Mouse (Mus musculus) midbrain, embryonic 14.5 days (tissue): ENCODE measurements at regions not wholly inside any gene's neighbourhood (a gene's known extent, or its start where the extent isn't known, plus 50 kb on each side); places are given as distances from the start of the nearest gene placed in this dataset.

Experiments used
- ATAC-seq: fragments of 200-750 bp; cut with Nextera tagmentation; 2 replicates; pipeline ENCODE4 v1.8.0; 2017; ENCODE audit warnings: moderate number of reproducible peaks, moderate library complexity; ENCODE audit not compliant: low FRiP score, low TSS enrichment
- DNase-seq: peaks from one replicate; pipeline ENCODE4 v3.0.0-alpha.2; 2015
- H3K27ac ChIP-seq: fragments of 300-500 bp; sonication (generic); replicated peaks from 2 replicates; pipeline ENCODE4 v1.5.1; 2014; ENCODE audit warnings: mild to moderate bottlenecking, low read depth, low read length, moderate library complexity
- H3K27me3 ChIP-seq: fragments of 300-500 bp; sonication (generic); 2 replicates; pipeline ENCODE4 v1.6.1; 2014; ENCODE audit warnings: low read length, control low read depth, mixed read lengths; ENCODE audit not compliant: control insufficient read depth, insufficient read depth
- H3K36me3 ChIP-seq: fragments of 300-500 bp; sonication (generic); 2 replicates; pipeline ENCODE4 v1.6.1; 2014; ENCODE audit warnings: low read length, control low read depth; ENCODE audit not compliant: control insufficient read depth, insufficient read depth
- H3K4me1 ChIP-seq: fragments of 300-500 bp; sonication (generic); 2 replicates; pipeline ENCODE4 v1.6.1; 2014; ENCODE audit warnings: mild to moderate bottlenecking, antibody characterized with exemption, low read length, control low read depth; ENCODE audit not compliant: control insufficient read depth, insufficient read depth
- H3K4me2 ChIP-seq: fragments of 300-500 bp; sonication (generic); 2 replicates; pipeline ENCODE4 v1.6.1; 2014; ENCODE audit warnings: mild to moderate bottlenecking, low read length, moderate library complexity
- H3K4me3 ChIP-seq: fragments of 300-500 bp; sonication (generic); replicated peaks from 2 replicates; pipeline ENCODE4 v1.5.1; 2014; ENCODE audit warnings: low read depth, low read length
- H3K9ac ChIP-seq: fragments of 300-500 bp; sonication (generic); replicated peaks from 2 replicates; pipeline ENCODE4 v1.6.1; 2014; ENCODE audit warnings: mild to moderate bottlenecking, low read length, moderate library complexity
- H3K9me3 ChIP-seq: fragments of 300-500 bp; sonication (generic); 2 replicates; pipeline ENCODE4 v1.6.1; 2016; ENCODE audit warnings: low read length, control low read depth, mixed read lengths; ENCODE audit not compliant: control insufficient read depth
- WGBS: fragments of 180-500 bp; shearing (Covaris S2); extraction: QIAGEN DNeasy Blood & Tissue Kit; methylation state at CpG from one replicate; pipeline ENCODE4 v1.1.7; 2014; 5-methylcytosine and 5-hydroxymethylcytosine counted together

GRCm38 (mm10) chr13:38281712-38282111 lies 63.2 kb upstream of the Bmp6 start:
- DNase-seq = no peak
- WGBS = 89% methylated on average over 5 of the region's 5 CpGs
- Histone ChIP-seq H3K9ac (no peak overlapping the region), H3K27ac (no peak overlapping the region), H3K4me3 (no peak overlapping the region), H3K4me2 (no peak overlapping the region), H3K27me3 (no peaks in the 10 kb centered on the region), H3K9me3 (no peaks in the 10 kb centered on the region), H3K4me1 (no peaks in the 10 kb centered on the region), H3K36me3 (no peaks in the 10 kb centered on the region)
- ATAC-seq = no peak

GRCm38 (mm10) chr13:38287960-38288359 lies 56.9 kb upstream of the Bmp6 start:
- H3K4me2 ChIP-seq = no peak overlapping the region
- H3K27ac ChIP-seq = no peak overlapping the region
- peaks cover 6% of the 10 kb centered on the region; the same call in 1 of the 2 replicates for H3K4me1 ChIP-seq
- DNase-seq (no peak), ATAC-seq (no peak)
- no peaks in the 10 kb centered on the region for H3K36me3 ChIP-seq
- WGBS = 89% methylated on average over 3 of the region's 3 CpGs
- H3K27me3 ChIP-seq = no peaks in the 10 kb centered on the region
- H3K4me3 ChIP-seq = no peak overlapping the region
- H3K9me3 ChIP-seq = no peaks in the 10 kb centered on the region
- H3K9ac ChIP-seq = no peak overlapping the region

- WGBS = 88% methylated on average over 14 of the region's 14 CpGs
- Histone ChIP-seq H3K36me3 (no peaks in the 10 kb centered on the region), H3K9ac (no peak overlapping the region), H3K9me3 (no peaks in the 10 kb centered on the region), H3K27ac (no peak overlapping the region), H3K4me1 (peaks cover 6% of the 10 kb centered on the region; the same call in 1 of the 2 replicates), H3K4me3 (no peak overlapping the region), H3K27me3 (no peaks in the 10 kb centered on the region), H3K4me2 (no peak overlapping the region)
- DNase-seq (no peak), ATAC-seq (no peak)
These were observed 56.1 kb upstream of the Bmp6 start for GRCm38 (mm10) chr13:38288572-38289440.

- DNase-seq (peak; percentile 23), ATAC-seq (no peak)
- Histone ChIP-seq H3K4me2 (peak overlapping the region; percentile 43), H3K4me1 (peaks cover 6% of the 10 kb centered on the region; the same call in 1 of the 2 replicates), H3K27me3 (no peaks in the 10 kb centered on the region), H3K27ac (no peak overlapping the region), H3K9me3 (no peaks in the 10 kb centered on the region), H3K4me3 (no peak overlapping the region), H3K36me3 (no peaks in the 10 kb centered on the region), H3K9ac (no peak overlapping the region)
- 29% methylated on average over 21 of the region's 21 CpGs for WGBS
These were observed 54.5 kb upstream of the Bmp6 start for GRCm38 (mm10) chr13:38290287-38290941.

GRCm38 (mm10) chr13:38291487-38291886 lies 53.4 kb upstream of the Bmp6 start:
- no peak overlapping the region for H3K9ac ChIP-seq
- ATAC-seq = no peak
- WGBS = 88% methylated on average over 4 of the region's 4 CpGs

More at GRCm38 (mm10) chr13:38291487-38291886, 53.4 kb upstream of the Bmp6 start:
- Histone ChIP-seq H3K27me3 (no peaks in the 10 kb centered on the region), H3K9me3 (no peaks in the 10 kb centered on the region), H3K36me3 (no peaks in the 10 kb centered on the region), H3K4me3 (no peak overlapping the region), H3K4me1 (peaks cover 6% of the 10 kb centered on the region; the same call in 1 of the 2 replicates), H3K27ac (no peak overlapping the region), H3K4me2 (no peak overlapping the region)
- DNase-seq = no peak
